Mouse (Mus musculus) thymus, adult 2 months (tissue): Measurements from ENCODE around the gene Ppp1r9a. TPM values are rescaled to one million over a fixed set of nuclear protein-coding genes. Genes with fewer than 3 reads are reported as not detected.

Source experiments
- DNase-seq: peaks from one replicate; pipeline ENCODE4 v3.0.0; 2021
- H3K27ac ChIP-seq: fragments of 200-500 bp; 2 replicates; pipeline ENCODE4 v1.5.1; 2012; ENCODE audit warnings: low read length, control low read depth; ENCODE audit not compliant: control insufficient read depth, insufficient read depth
- H3K27me3 ChIP-seq: fragments of 200-500 bp; 2 replicates; pipeline ENCODE4 v1.6.1; 2012; ENCODE audit warnings: mild to moderate bottlenecking, low read length, moderate library complexity, mixed read lengths; ENCODE audit not compliant: control insufficient read depth, insufficient read depth
- H3K36me3 ChIP-seq: fragments of 200-500 bp; 2 replicates; pipeline ENCODE4 v1.6.1; 2012; ENCODE audit warnings: mild to moderate bottlenecking, low read length, moderate library complexity; ENCODE audit not compliant: control insufficient read depth, insufficient read depth
- H3K4me1 ChIP-seq: fragments of 200-500 bp; replicated peaks from 2 replicates; pipeline ENCODE4 v1.6.1; 2012; ENCODE audit warnings: low read length; ENCODE audit not compliant: control insufficient read depth, insufficient read depth
- H3K4me3 ChIP-seq: fragments of 200-500 bp; 2 replicates; pipeline ENCODE4 v1.5.1; 2012; ENCODE audit warnings: mild to moderate bottlenecking, low read length, control low read depth, moderate library complexity; ENCODE audit not compliant: control insufficient read depth, insufficient read depth
- CTCF ChIP-seq: fragments of 200-500 bp; IDR thresholded peaks from 2 replicates; pipeline ENCODE4 v1.5.1; 2012; ENCODE audit warnings: mild to moderate bottlenecking, control low read depth, low read length, moderate library complexity, borderline replicate concordance; ENCODE audit not compliant: control insufficient read depth, poor library complexity, insufficient read depth; ENCODE audit errors: extremely low read depth
- POLR2A ChIP-seq: fragments of 200-500 bp; IDR thresholded peaks from 2 replicates; pipeline ENCODE4 v1.6.1; 2012; ENCODE audit warnings: mild to moderate bottlenecking, low read length, control low read depth, moderate library complexity; ENCODE audit not compliant: control insufficient read depth, poor library complexity, insufficient read depth; ENCODE audit errors: extremely low read depth
- WGBS: fragments of 180-500 bp; shearing (Covaris S2); methylation state at CpG from one replicate; pipeline ENCODE4 v1.1.7; 2018; 5-methylcytosine and 5-hydroxymethylcytosine counted together
- polyA plus RNA-seq: library from polyadenylated mRNA; depleted of rRNA; stranded (reverse); fragments of >200 nt; gene quantifications from 2 replicates; pipeline ENCODE4 v1.2.3, GENCODE M21; 2012

Gene Ppp1r9a
- polyA plus RNA-seq, 1 experiment, result 0.92 TPM

DNA sequence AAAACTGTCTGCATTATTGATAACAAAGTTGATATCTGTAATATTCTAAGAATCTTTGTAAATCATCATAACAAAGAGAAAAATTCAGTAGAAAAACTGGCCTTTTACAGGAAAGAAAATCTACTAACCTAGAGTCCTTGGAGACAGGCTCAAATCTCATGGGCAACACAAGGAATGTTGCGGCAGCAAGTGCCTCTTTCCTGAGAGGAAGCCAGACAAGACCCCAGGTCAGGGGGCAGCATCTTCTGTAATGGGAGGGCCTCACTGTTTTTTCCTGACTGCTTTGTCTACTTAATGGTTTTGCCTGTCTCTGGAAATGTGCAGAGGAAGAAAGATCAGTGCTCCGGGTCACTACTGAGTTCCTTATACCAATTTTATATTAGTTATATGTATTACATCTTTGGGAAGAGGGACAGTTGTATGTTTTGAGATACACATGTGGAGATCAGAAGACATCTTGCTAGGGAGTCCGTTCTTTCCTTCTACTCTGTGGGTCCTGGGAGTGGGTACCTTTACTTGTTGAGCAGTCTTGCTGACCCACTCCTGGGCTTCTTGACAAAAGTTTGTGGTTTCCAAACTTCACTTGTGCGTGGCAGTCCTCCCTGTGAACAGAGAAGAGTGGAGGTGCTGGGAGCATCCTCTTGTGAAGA is 151.9 kb downstream of the Ppp1r9a start:
- no peaks in the 10 kb centered on the region for H3K4me1 ChIP-seq

DNA sequence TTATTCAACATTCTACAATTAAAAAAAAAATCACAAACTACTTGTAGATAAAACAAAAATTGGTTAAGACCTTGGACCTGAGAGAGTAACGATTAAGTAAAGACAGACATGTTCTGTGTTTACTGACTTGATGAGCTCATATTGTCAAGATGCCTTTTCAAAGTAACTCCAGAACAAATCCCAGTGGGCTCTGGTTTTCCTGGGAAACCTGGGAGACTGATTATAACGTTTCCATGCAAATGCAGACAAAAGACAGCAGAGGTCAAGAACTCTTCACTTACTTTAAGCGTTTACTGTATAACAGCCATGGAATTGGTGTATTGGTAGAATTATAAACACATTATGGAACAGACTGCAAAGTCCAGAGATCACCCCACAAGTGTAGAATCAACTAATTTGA is 172.0 kb downstream of the Ppp1r9a start:
- 95% methylated on average over 3 of the region's 3 CpGs for WGBS
- TF ChIP-seq CTCF, result no peak
- no peak for TF ChIP-seq POLR2A

More for the DNA sequence above, 151.9 kb downstream of the Ppp1r9a start:
- DNase-seq, result no peak
- 88% methylated on average over 4 of the region's 4 CpGs for WGBS
- no peak overlapping the region for H3K4me3 ChIP-seq
- no peak overlapping the region for H3K27ac ChIP-seq
- H3K27me3 ChIP-seq, result no peaks in the 10 kb centered on the region
- TF ChIP-seq CTCF, result no peak
- TF ChIP-seq POLR2A, result no peak
- no peaks in the 10 kb centered on the region for H3K36me3 ChIP-seq

DNA sequence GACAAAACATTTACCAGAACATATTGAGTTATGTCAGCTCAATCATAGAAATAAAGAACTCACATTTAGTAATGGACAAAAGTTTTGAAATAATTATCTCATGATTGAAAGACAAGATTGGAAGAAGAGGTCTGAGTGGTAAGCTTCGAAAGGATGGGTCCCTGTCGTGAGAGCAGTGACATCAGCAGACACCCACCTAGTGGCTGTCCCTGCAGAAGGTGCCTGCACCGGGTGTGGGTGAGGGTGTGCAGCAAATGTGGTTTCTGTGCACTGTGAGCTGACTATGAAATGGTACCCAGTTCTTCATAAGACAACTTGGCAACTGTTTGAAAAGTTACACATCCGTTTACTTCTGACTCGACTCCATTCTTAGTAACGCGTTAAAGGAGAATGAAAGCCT is 173.0 kb downstream of the Ppp1r9a start:
- 88% methylated on average over 7 of the region's 7 CpGs for WGBS
- Histone ChIP-seq H3K4me1 (no peaks in the 10 kb centered on the region), H3K27me3 (no peaks in the 10 kb centered on the region), H3K4me3 (no peak overlapping the region), H3K27ac (no peak overlapping the region), H3K36me3 (no peaks in the 10 kb centered on the region)
- TF ChIP-seq CTCF, result no peak
- no peak for TF ChIP-seq POLR2A
- DNase-seq, result no peak

More for the DNA sequence above, 172.0 kb downstream of the Ppp1r9a start:
- no peak overlapping the region for H3K4me3 ChIP-seq
- H3K36me3 ChIP-seq, result no peaks in the 10 kb centered on the region
- DNase-seq, result no peak
- no peak overlapping the region for H3K27ac ChIP-seq
- no peaks in the 10 kb centered on the region for H3K4me1 ChIP-seq
- H3K27me3 ChIP-seq, result no peaks in the 10 kb centered on the region

DNA sequence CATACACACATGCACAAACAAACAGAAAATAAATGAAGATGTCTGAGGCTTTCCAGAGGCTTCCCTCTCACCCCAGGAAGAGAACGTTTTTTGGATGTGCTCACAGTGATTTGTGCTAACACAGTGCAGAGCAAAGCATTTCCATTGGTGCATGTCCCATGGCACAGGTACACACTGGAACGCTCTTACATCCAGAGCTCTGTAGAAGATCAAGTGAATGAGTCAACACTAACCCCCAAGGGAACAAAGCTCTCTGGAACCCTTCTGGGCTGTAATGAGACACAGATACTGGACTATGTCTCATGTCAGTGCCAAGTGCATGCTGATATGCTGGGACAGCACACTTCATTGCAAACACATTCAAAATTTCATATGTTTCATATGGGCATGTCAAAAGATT is 175.3 kb downstream of the Ppp1r9a start:
- DNase-seq, result no peak
- 97% methylated on average over 2 of the region's 2 CpGs for WGBS

DNA sequence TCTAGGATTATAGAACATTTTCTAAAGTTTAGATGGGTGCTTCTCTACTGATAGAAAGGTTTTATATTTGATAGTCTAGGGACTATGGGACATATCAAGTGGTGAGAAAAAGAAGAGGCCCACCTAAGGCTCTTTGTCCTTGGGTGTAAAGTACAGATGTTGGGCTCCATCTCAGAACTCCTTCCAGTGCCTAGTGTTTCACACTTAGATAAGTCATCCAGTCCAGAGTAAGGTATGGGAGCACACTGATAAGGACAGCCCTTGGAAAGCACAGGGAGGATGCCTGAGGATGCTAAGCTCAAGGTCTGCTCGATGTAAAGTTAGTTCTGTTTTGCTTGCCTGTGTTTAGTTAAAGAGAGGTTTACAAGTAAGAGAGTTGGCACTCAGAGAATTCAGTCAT is 176.4 kb downstream of the Ppp1r9a start:
- DNase-seq, result no peak
- TF ChIP-seq POLR2A, result no peak
- no peak for TF ChIP-seq CTCF
- 90% methylated on average over 1 of the region's 1 CpGs for WGBS

More for the DNA sequence above, 175.3 kb downstream of the Ppp1r9a start:
- no peak overlapping the region for H3K27ac ChIP-seq
- no peaks in the 10 kb centered on the region for H3K4me1 ChIP-seq
- H3K36me3 ChIP-seq, result no peaks in the 10 kb centered on the region
- TF ChIP-seq CTCF (no peak), POLR2A (no peak)
- no peak overlapping the region for H3K4me3 ChIP-seq
- H3K27me3 ChIP-seq, result no peaks in the 10 kb centered on the region

DNA sequence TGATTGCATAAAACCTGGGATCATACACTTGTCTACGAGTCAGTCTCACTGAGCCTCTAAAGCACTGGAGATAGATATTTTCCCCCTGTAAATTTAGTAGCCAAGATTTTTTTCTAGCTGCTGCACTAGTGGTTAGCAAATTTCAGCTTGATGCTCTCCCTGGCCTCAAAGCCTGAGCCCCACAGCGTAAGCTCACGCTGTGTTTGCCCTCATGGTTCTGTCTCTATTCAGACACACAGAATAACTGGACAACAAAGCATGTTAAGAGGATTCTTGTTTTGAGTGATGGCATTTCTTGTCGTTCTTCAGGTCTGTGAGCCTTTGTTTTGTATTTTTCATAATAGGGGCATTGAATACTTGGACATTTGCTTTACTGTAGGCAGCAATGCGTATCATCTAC is 177.4 kb downstream of the Ppp1r9a start:
- H3K27ac ChIP-seq, result no peak overlapping the region
- H3K27me3 ChIP-seq, result no peaks in the 10 kb centered on the region
- no peak for TF ChIP-seq POLR2A
- no peak for TF ChIP-seq CTCF
- WGBS, result 95% methylated on average over 5 of the region's 5 CpGs
- H3K4me3 ChIP-seq, result no peak overlapping the region
- no peak for DNase-seq
- H3K36me3 ChIP-seq, result no peaks in the 10 kb centered on the region
- no peaks in the 10 kb centered on the region for H3K4me1 ChIP-seq

More for the DNA sequence above, 176.4 kb downstream of the Ppp1r9a start:
- no peak overlapping the region for H3K4me3 ChIP-seq
- H3K36me3 ChIP-seq, result no peaks in the 10 kb centered on the region
- H3K27ac ChIP-seq, result no peak overlapping the region
- H3K4me1 ChIP-seq, result no peaks in the 10 kb centered on the region
- no peaks in the 10 kb centered on the region for H3K27me3 ChIP-seq
